Mouse (Mus musculus) embryonic facial prominence, embryonic 15.5 days (tissue): ENCODE measurements around the gene Gm17304. TPM values are rescaled to one million over a fixed set of nuclear protein-coding genes. Genes with fewer than 3 reads are reported as not detected.

Source experiments
- polyA plus RNA-seq: library from polyadenylated mRNA; unstranded; fragments of >200 nt; fragmentation: Nextera tagmentation; extraction: Ambion mirVana; gene quantifications from 2 replicates; pipeline ENCODE4 v1.2.1, GENCODE M21; 2015

Gm17304 gene
- polyA plus RNA-seq, 1 experiment from 2014 or later = not detected

Other genes with a start within 250 kb of the Gm17304 start
- not detected in 2 replicates for gene Barhl2, start 150.9 kb upstream of the Gm17304 start, polyA plus RNA-seq
- gene Zfp644, start 88.2 kb downstream of the Gm17304 start, polyA plus RNA-seq = 57.1 and 66.6 TPM in 2 replicates